In genomic region chr16:22734529-22735022, GRCm38 (mm10) we compare ENCODE assay signal across 11 mouse cellular contexts.
A peak's percentile ranks its signal among the peaks of the same experiment; 100 is the strongest.
DNase-seq lines count a peak whose midpoint lies in the region; ATAC-seq and TF ChIP-seq lines count a peak whose summit lies in the region.
"Had no signal": no experiment of that assay in that cellular context is flagged by ENCODE, and none has a peak within 500 bp of the region (broad histone marks: within the 10 kb centered on the region; RNA-seq: fewer than 3 reads in every experiment).

No protein-coding gene starts in this region.

- WGBS in embryonic facial prominence, embryonic 14.5 days = 61% methylated on average over 10 of the region's 10 CpGs
- 32% methylated on average over 10 of the region's 10 CpGs for WGBS in hindbrain, embryonic 13.5 days
- WGBS in midbrain, embryonic 15.5 days = 22% methylated on average over 10 of the region's 10 CpGs
- 75% methylated on average over 10 of the region's 10 CpGs for WGBS in kidney, embryonic 15.5 days

- H3K27me3 ChIP-seq in embryonic facial prominence, embryonic 14.5 days (replicated peaks; ENCODE audit: control insufficient read depth, insufficient read depth, low read length) = no peaks in the 10 kb centered on the region
- H3K27me3 ChIP-seq in hindbrain, embryonic 13.5 days = no peaks in the 10 kb centered on the region
- H3K27me3 ChIP-seq in midbrain, embryonic 15.5 days (replicated peaks) = no peaks in the 10 kb centered on the region
- no peaks in the 10 kb centered on the region for H3K27me3 ChIP-seq in kidney, embryonic 15.5 days
- H3K27me3 ChIP-seq: limb, embryonic 15.5 days; stomach, embryonic 15.5 days had no signal

- peak; percentile 68; the same call in 1 of the 2 replicates for ATAC-seq in embryonic facial prominence, embryonic 14.5 days (ENCODE audit: low read depth)
- peak; percentile 71 for ATAC-seq in hindbrain, embryonic 13.5 days (ENCODE audit: low FRiP score)
- peak; percentile 81 for ATAC-seq in midbrain, embryonic 15.5 days (replicated peaks)
- no peak for ATAC-seq in kidney, embryonic 15.5 days (replicated peaks; ENCODE audit: low FRiP score)

- H3K9ac ChIP-seq in embryonic facial prominence, embryonic 14.5 days (ENCODE audit: low read depth, low read length) = no peak overlapping the region
- no peak overlapping the region for H3K9ac ChIP-seq in hindbrain, embryonic 13.5 days
- no peak overlapping the region for H3K9ac ChIP-seq in midbrain, embryonic 15.5 days
- no peak overlapping the region for H3K9ac ChIP-seq in kidney, embryonic 15.5 days
- H3K9ac ChIP-seq: limb, embryonic 15.5 days; stomach, embryonic 15.5 days had no signal

- H3K9me3 ChIP-seq in embryonic facial prominence, embryonic 14.5 days (ENCODE audit: control insufficient read depth, low read length) = no peaks in the 10 kb centered on the region
- no peaks in the 10 kb centered on the region for H3K9me3 ChIP-seq in hindbrain, embryonic 13.5 days
- H3K9me3 ChIP-seq in midbrain, embryonic 15.5 days = no peaks in the 10 kb centered on the region
- H3K9me3 ChIP-seq in kidney, embryonic 15.5 days (replicated peaks) = no peaks in the 10 kb centered on the region
- H3K9me3 ChIP-seq: limb, embryonic 15.5 days; stomach, embryonic 15.5 days had no signal

- no peak overlapping the region for H3K4me2 ChIP-seq in embryonic facial prominence, embryonic 14.5 days (ENCODE audit: low read depth, low read length)
- H3K4me2 ChIP-seq in hindbrain, embryonic 13.5 days = peak overlapping the region; percentile 17
- 0 out of 2 replicates have a peak overlapping the region, but pooled peaks have one; percentile 26 for H3K4me2 ChIP-seq in midbrain, embryonic 15.5 days
- H3K4me2 ChIP-seq in kidney, embryonic 15.5 days = no peak overlapping the region
- H3K4me2 ChIP-seq: limb, embryonic 15.5 days; stomach, embryonic 15.5 days had no signal

- H3K27ac ChIP-seq in embryonic facial prominence, embryonic 14.5 days (replicated peaks; ENCODE audit: low read depth, low read length) = no peak overlapping the region
- peak overlapping the region; percentile 44; the same call in 1 of the 2 replicates for H3K27ac ChIP-seq in hindbrain, embryonic 13.5 days
- 0 out of 2 replicates have a peak overlapping the region, but pooled peaks have one; percentile 15 for H3K27ac ChIP-seq in midbrain, embryonic 15.5 days
- no peak overlapping the region for H3K27ac ChIP-seq in kidney, embryonic 15.5 days
- H3K27ac ChIP-seq in layer of hippocampus, adult 2 months = no peak overlapping the region
- H3K27ac ChIP-seq: limb, embryonic 15.5 days; stomach, embryonic 15.5 days had no signal

- H3K36me3 ChIP-seq in embryonic facial prominence, embryonic 14.5 days (ENCODE audit: control insufficient read depth, insufficient read depth, low read length) = no peaks in the 10 kb centered on the region
- H3K36me3 ChIP-seq in hindbrain, embryonic 13.5 days = no peaks in the 10 kb centered on the region
- no peaks in the 10 kb centered on the region for H3K36me3 ChIP-seq in midbrain, embryonic 15.5 days (replicated peaks)
- H3K36me3 ChIP-seq in kidney, embryonic 15.5 days = no peaks in the 10 kb centered on the region
- H3K36me3 ChIP-seq: limb, embryonic 15.5 days; stomach, embryonic 15.5 days had no signal

- peak; percentile 42 for DNase-seq in embryo, embryonic 10.5 days (ENCODE audit: low spot score)
- peak; percentile 29 for DNase-seq in embryonic facial prominence, embryonic 14.5 days (ENCODE audit: low spot score)
- DNase-seq in cerebellum, postnatal 4 days (ENCODE audit: low spot score in 2 of 2) = no peak
- DNase-seq in layer of hippocampus, adult 2 months (ENCODE audit: low spot score in 2 of 2) = no peak
- DNase-seq: cerebellum, adult 9-11 months; kidney, postnatal 25 days had no signal

- H3K4me3 ChIP-seq in embryonic facial prominence, embryonic 14.5 days (ENCODE audit: low read depth, low read length) = no peak overlapping the region
- H3K4me3 ChIP-seq in hindbrain, embryonic 13.5 days = no peak overlapping the region
- H3K4me3 ChIP-seq in midbrain, embryonic 15.5 days = no peak overlapping the region
- H3K4me3 ChIP-seq in kidney, embryonic 15.5 days (replicated peaks) = no peak overlapping the region
- H3K4me3 ChIP-seq in layer of hippocampus, adult 2 months = no peak overlapping the region
- H3K4me3 ChIP-seq: limb, embryonic 15.5 days; stomach, embryonic 15.5 days had no signal

- H3K4me1 ChIP-seq in embryonic facial prominence, embryonic 14.5 days (ENCODE audit: control insufficient read depth, insufficient read depth, low read length) = no peaks in the 10 kb centered on the region
- H3K4me1 ChIP-seq in hindbrain, embryonic 13.5 days (replicated peaks) = peaks cover 10% of the 10 kb centered on the region
- H3K4me1 ChIP-seq in midbrain, embryonic 15.5 days = peaks cover 12% of the 10 kb centered on the region
- no peaks in the 10 kb centered on the region for H3K4me1 ChIP-seq in kidney, embryonic 15.5 days
- H3K4me1 ChIP-seq: limb, embryonic 15.5 days; stomach, embryonic 15.5 days had no signal

- TF ChIP-seq CTCF in layer of hippocampus, adult 2 months (conservative IDR thresholded peaks at IDR 0.05) = no peak

Comparison
In these comparisons a context has a peak if more than half of its experiments do, and no peak if none do; other contexts are left out.
1. DNase-seq: peak in embryo, embryonic 10.5 days (single experiment) and embryonic facial prominence, embryonic 14.5 days (single experiment); none in cerebellum, postnatal 4 days (0 of 2) and layer of hippocampus, adult 2 months (0 of 2).
2. H3K27ac ChIP-seq: peak in hindbrain, embryonic 13.5 days (single experiment) and midbrain, embryonic 15.5 days (single experiment); none in embryonic facial prominence, embryonic 14.5 days (single experiment), kidney, embryonic 15.5 days (single experiment) and layer of hippocampus, adult 2 months (single experiment).
3. H3K4me2 ChIP-seq: peak in hindbrain, embryonic 13.5 days (single experiment) and midbrain, embryonic 15.5 days (single experiment); none in embryonic facial prominence, embryonic 14.5 days (single experiment) and kidney, embryonic 15.5 days (single experiment).